Mouse (Mus musculus) stomach, embryonic 16.5 days (tissue): ENCODE measurements around the gene Foxc1. TPM values are rescaled to one million over a fixed set of nuclear protein-coding genes. Genes with fewer than 3 reads are reported as not detected.

ENCODE experiments used
- ATAC-seq: fragments of 200-750 bp; cut with Nextera tagmentation; 2 replicates; pipeline ENCODE4 v1.8.0; 2017; ENCODE audit warnings: moderate number of reproducible peaks, moderate TSS enrichment; ENCODE audit not compliant: insufficient read depth, low FRiP score
- H3K27ac ChIP-seq: fragments of 300-500 bp; sonication (generic); 2 replicates; pipeline ENCODE4 v1.5.1; 2014; ENCODE audit warnings: low read length
- H3K27me3 ChIP-seq: fragments of 300-500 bp; sonication (generic); 2 replicates; pipeline ENCODE4 v1.6.1; 2014; ENCODE audit warnings: low read length, control low read depth, mixed read lengths; ENCODE audit not compliant: control insufficient read depth, insufficient read depth
- H3K36me3 ChIP-seq: fragments of 300-500 bp; sonication (generic); 2 replicates; pipeline ENCODE4 v1.6.1; 2014; ENCODE audit warnings: low read length; ENCODE audit not compliant: control insufficient read depth, insufficient read depth
- H3K4me1 ChIP-seq: fragments of 300-500 bp; sonication (generic); 2 replicates; pipeline ENCODE4 v1.6.1; 2014; ENCODE audit warnings: low read length, control low read depth, mixed read lengths; ENCODE audit not compliant: control insufficient read depth, insufficient read depth
- H3K4me2 ChIP-seq: fragments of 300-500 bp; sonication (generic); 2 replicates; pipeline ENCODE4 v1.6.1; 2014; ENCODE audit warnings: low read depth, low read length, mixed read lengths
- H3K4me3 ChIP-seq: fragments of 300-500 bp; sonication (generic); replicated peaks from 2 replicates; pipeline ENCODE4 v1.5.1; 2014; ENCODE audit warnings: mild to moderate bottlenecking, low read length
- H3K9ac ChIP-seq: fragments of 300-500 bp; sonication (generic); 2 replicates; pipeline ENCODE4 v1.6.1; 2014; ENCODE audit warnings: low read length
- H3K9me3 ChIP-seq: fragments of 300-500 bp; sonication (generic); replicated peaks from 2 replicates; pipeline ENCODE4 v1.6.1; 2016; ENCODE audit warnings: low read length, control low read depth; ENCODE audit not compliant: control insufficient read depth
- WGBS: fragments of 180-500 bp; shearing (Covaris S2); extraction: QIAGEN DNeasy Blood & Tissue Kit; methylation state at CpG from one replicate; pipeline ENCODE4 v1.1.7; 2014; 5-methylcytosine and 5-hydroxymethylcytosine counted together
- polyA plus RNA-seq: library from polyadenylated mRNA; unstranded; fragments of >200 nt; fragmentation: Nextera tagmentation; extraction: Ambion mirVana; gene quantifications from 2 replicates; pipeline ENCODE4 v1.2.1, GENCODE M21; 2015

The Foxc1 gene
- 0.12 and 0.14 TPM in 2 replicates for polyA plus RNA-seq

DNA sequence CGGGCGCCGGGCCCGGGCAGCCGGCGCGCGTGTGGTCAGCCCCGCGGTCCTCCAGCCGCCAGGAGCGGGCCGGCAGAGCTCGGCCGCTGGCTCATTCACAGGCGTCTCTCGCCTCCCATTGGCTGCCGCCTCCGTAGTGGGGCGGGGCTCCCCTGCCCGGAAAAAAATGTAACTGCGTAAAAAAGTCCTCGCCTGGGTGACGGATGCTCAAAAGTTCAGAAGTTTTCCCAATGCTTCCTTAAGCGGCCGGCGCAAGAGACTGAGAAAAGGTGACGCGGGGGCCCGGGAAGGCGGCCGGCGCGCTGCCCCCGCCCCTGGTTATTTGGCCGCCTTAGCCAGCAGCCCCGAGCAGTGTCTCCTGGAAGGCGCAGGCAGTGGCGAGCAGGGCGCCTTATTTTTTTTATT is at the start of gene Foxc1:
TSS of gene Foxc1 (plus strand) at position 206 of the 405 bp plus-strand sequence.
- peak within 1 kb of the TSS; percentile 80 for H3K9ac ChIP-seq
- H3K4me1 ChIP-seq, result peaks cover 37% of the 10 kb centered on the region
- H3K36me3 ChIP-seq, result no peaks in the 10 kb centered on the region
- H3K4me2 ChIP-seq, result peak within 1 kb of the TSS; percentile 99
- peaks cover 72% of the 10 kb centered on the region for H3K27me3 ChIP-seq
- peak within 1 kb of the TSS; percentile 60; the same call in 1 of the 2 replicates for H3K27ac ChIP-seq
- H3K9me3 ChIP-seq, result no peaks in the 10 kb centered on the region
- peak; percentile 93 for ATAC-seq
- H3K4me3 ChIP-seq, result peak within 1 kb of the TSS; percentile 59
- under 1% methylated on average over 40 of the region's 40 CpGs for WGBS

GRCm38 (mm10) chr13:31760411-31760810 is 46.0 kb upstream of the Foxc1 start:
- Histone ChIP-seq H3K4me2 (no peak overlapping the region), H3K36me3 (no peaks in the 10 kb centered on the region), H3K9ac (no peak overlapping the region), H3K9me3 (no peaks in the 10 kb centered on the region), H3K4me1 (no peaks in the 10 kb centered on the region), H3K27ac (no peak overlapping the region), H3K4me3 (no peak overlapping the region), H3K27me3 (no peaks in the 10 kb centered on the region)
- no peak for ATAC-seq
- WGBS, result 20% methylated on average over 4 of the region's 4 CpGs

DNA sequence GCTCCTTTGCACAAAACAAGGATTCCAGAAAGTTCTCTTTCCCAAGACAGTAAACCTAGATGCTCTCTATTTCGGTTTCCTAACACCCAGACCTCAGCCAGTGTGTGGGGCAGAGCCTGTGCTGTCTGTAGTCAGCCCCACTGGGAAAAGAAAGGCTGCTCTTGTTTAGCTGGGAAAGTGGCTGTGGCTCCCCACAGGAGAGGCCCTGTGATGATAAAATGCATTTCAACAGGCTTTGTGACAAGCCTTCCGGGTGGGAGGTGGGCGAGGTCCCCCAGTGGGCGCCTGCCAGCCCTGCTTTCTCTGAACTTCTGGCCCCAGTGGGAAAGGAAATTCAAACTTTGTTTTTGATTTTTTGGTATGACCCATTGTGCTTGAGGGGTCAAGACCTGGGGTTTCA is 45.4 kb upstream of the Foxc1 start:
- no peak overlapping the region for H3K4me2 ChIP-seq
- H3K4me1 ChIP-seq, result no peaks in the 10 kb centered on the region
- no peaks in the 10 kb centered on the region for H3K36me3 ChIP-seq
- no peak overlapping the region for H3K4me3 ChIP-seq
- H3K9ac ChIP-seq, result no peak overlapping the region
- no peaks in the 10 kb centered on the region for H3K27me3 ChIP-seq
- WGBS, result 70% methylated on average over 4 of the region's 4 CpGs
- no peaks in the 10 kb centered on the region for H3K9me3 ChIP-seq
- H3K27ac ChIP-seq, result no peak overlapping the region
- no peak for ATAC-seq

GRCm38 (mm10) chr13:31764419-31764818 is 42.0 kb upstream of the Foxc1 start:
- H3K27me3 ChIP-seq, result no peaks in the 10 kb centered on the region
- no peaks in the 10 kb centered on the region for H3K9me3 ChIP-seq
- H3K4me2 ChIP-seq, result no peak overlapping the region
- no peak overlapping the region for H3K27ac ChIP-seq
- WGBS, result 90% methylated on average over 3 of the region's 3 CpGs
- H3K4me3 ChIP-seq, result no peak overlapping the region
- H3K9ac ChIP-seq, result no peak overlapping the region
- no peak for ATAC-seq
- no peaks in the 10 kb centered on the region for H3K36me3 ChIP-seq
- no peaks in the 10 kb centered on the region for H3K4me1 ChIP-seq

DNA sequence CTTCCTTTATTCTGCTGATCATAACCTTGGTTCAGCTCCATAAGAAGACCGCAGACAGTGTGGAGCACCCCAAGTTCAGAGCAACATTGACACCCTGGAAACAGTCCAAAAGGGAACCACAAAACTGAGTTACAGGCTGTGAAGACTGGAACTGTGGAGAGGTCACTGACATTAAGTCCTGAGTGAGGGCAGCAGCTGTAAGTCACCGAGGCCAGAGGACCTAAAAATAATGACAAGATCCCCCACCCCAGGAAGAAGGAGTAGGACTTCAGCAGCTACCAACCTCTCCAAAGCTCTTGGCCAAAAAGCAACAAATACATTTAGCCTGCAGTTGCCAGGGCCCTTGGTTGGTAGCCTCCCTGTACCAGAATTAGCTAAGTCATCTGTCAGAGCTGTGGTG is 40.9 kb upstream of the Foxc1 start:
- Histone ChIP-seq H3K36me3 (no peaks in the 10 kb centered on the region), H3K9me3 (no peaks in the 10 kb centered on the region), H3K4me2 (no peak overlapping the region), H3K27ac (no peak overlapping the region), H3K27me3 (no peaks in the 10 kb centered on the region), H3K4me3 (no peak overlapping the region), H3K4me1 (no peaks in the 10 kb centered on the region), H3K9ac (no peak overlapping the region)
- WGBS, result 81% methylated on average over 2 of the region's 2 CpGs
- ATAC-seq, result no peak

GRCm38 (mm10) chr13:31772882-31773281 is 33.6 kb upstream of the Foxc1 start:
- Histone ChIP-seq H3K4me3 (no peak overlapping the region), H3K36me3 (no peaks in the 10 kb centered on the region), H3K27me3 (no peaks in the 10 kb centered on the region), H3K4me2 (no peak overlapping the region), H3K9me3 (no peaks in the 10 kb centered on the region), H3K4me1 (no peaks in the 10 kb centered on the region), H3K27ac (no peak overlapping the region), H3K9ac (no peak overlapping the region)
- no peak for ATAC-seq
- WGBS, result 73% methylated on average over 5 of the region's 5 CpGs

GRCm38 (mm10) chr13:31775762-31776161 is 30.7 kb upstream of the Foxc1 start:
- Histone ChIP-seq H3K27me3 (no peaks in the 10 kb centered on the region), H3K36me3 (no peaks in the 10 kb centered on the region), H3K27ac (no peak overlapping the region), H3K4me2 (no peak overlapping the region), H3K4me1 (no peaks in the 10 kb centered on the region), H3K4me3 (no peak overlapping the region), H3K9ac (no peak overlapping the region), H3K9me3 (no peaks in the 10 kb centered on the region)
- ATAC-seq, result no peak
- WGBS, result 74% methylated on average over 5 of the region's 5 CpGs

- peak overlapping the region; percentile 11; the same call in 1 of the 2 replicates for H3K4me2 ChIP-seq
- H3K36me3 ChIP-seq, result no peaks in the 10 kb centered on the region
- no peak for ATAC-seq
- H3K27ac ChIP-seq, result no peak overlapping the region
- WGBS, result 45% methylated on average over 17 of the region's 17 CpGs
- H3K27me3 ChIP-seq, result no peaks in the 10 kb centered on the region
- no peaks in the 10 kb centered on the region for H3K4me1 ChIP-seq
- no peak overlapping the region for H3K4me3 ChIP-seq
- H3K9ac ChIP-seq, result no peak overlapping the region
- no peaks in the 10 kb centered on the region for H3K9me3 ChIP-seq
Observed at GRCm38 (mm10) chr13:31779281-31779981, 27.0 kb upstream of the Foxc1 start.

DNA sequence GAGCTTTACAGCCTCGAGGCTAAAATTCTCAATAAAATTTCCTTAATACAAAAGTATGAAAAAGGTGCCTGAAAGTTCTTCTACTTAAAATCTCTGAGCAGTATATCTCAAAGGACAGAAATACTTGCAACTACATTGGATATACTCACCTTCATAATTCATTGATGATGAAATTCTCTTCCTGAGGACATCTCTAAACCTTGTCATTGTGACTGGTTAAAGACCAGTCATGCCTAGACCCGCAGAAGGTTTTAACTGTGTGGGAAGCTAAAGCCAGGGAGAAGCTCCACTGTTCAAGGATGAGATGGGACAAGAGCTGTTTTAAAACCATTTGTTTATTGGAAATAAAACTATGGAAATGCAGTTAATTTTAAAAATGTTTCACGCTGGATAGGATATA is 26.1 kb upstream of the Foxc1 start:
- H3K27me3 ChIP-seq, result no peaks in the 10 kb centered on the region

More for the DNA sequence above, 26.1 kb upstream of the Foxc1 start:
- Histone ChIP-seq H3K36me3 (no peaks in the 10 kb centered on the region), H3K9me3 (no peaks in the 10 kb centered on the region), H3K27ac (no peak overlapping the region), H3K4me3 (no peak overlapping the region), H3K4me1 (no peaks in the 10 kb centered on the region), H3K4me2 (no peak overlapping the region), H3K9ac (no peak overlapping the region)
- 81% methylated on average over 3 of the region's 3 CpGs for WGBS
- no peak for ATAC-seq
